Mouse (Mus musculus): ENCODE measurements around the gene Vsx1. TPM values are rescaled to one million over a fixed set of nuclear protein-coding genes. Genes with fewer than 3 reads are reported as not detected.

Vsx1 gene
- polyA plus RNA-seq, 1 experiment from 2014 or later: not detected

GRCm38 (mm10) chr2:150654814-150655213, 34.3 kb downstream of the Vsx1 start:
- H3K4me1 ChIP-seq (replicated peaks; ENCODE audit: control insufficient read depth, insufficient read depth): no peaks in the 10 kb centered on the region
- no peak for ATAC-seq (ENCODE audit: low FRiP score, low TSS enrichment)
- TF ChIP-seq CTCF (IDR thresholded peaks at IDR 0.05; ENCODE audit: low read depth): no peak
- TF ChIP-seq EP300 (optimal IDR thresholded peaks at IDR 0.05): no peak
- H3K4me2 ChIP-seq (replicated peaks; ENCODE audit: low read depth): no peak overlapping the region
- DNase-seq (ENCODE audit: low spot score): no peak
- H3K9ac ChIP-seq (ENCODE audit: low read length): no peak overlapping the region
- WGBS: 77% methylated on average over 2 of the region's 2 CpGs
- H3K36me3 ChIP-seq (ENCODE audit: control insufficient read depth, insufficient read depth, low read length): peaks cover 4% of the 10 kb centered on the region; the same call in 1 of the 2 replicates
- no peaks in the 10 kb centered on the region for H3K27me3 ChIP-seq (ENCODE audit: control insufficient read depth, insufficient read depth, low read length)
- no peak overlapping the region for H3K4me3 ChIP-seq (ENCODE audit: low read depth, low read length)
- H3K9me3 ChIP-seq (ENCODE audit: control insufficient read depth, low read length): no peaks in the 10 kb centered on the region
- H3K27ac ChIP-seq (replicated peaks): no peak overlapping the region

- no peak for TF ChIP-seq CTCF (IDR thresholded peaks at IDR 0.05; ENCODE audit: low read depth)
- TF ChIP-seq EP300 (optimal IDR thresholded peaks at IDR 0.05): no peak
- ATAC-seq (ENCODE audit: low FRiP score, low TSS enrichment): peak; percentile 16; the same call in 1 of the 2 replicates
- no peaks in the 10 kb centered on the region for H3K9me3 ChIP-seq (ENCODE audit: control insufficient read depth, low read length)
- 32% methylated on average over 9 of the region's 9 CpGs for WGBS
- no peaks in the 10 kb centered on the region for H3K27me3 ChIP-seq (ENCODE audit: control insufficient read depth, insufficient read depth, low read length)
- H3K27ac ChIP-seq (replicated peaks): peak overlapping the region; percentile 30; the same call in 1 of the 2 replicates
- no peak overlapping the region for H3K9ac ChIP-seq (ENCODE audit: low read length)
- H3K4me2 ChIP-seq (replicated peaks; ENCODE audit: low read depth): no peak overlapping the region
- H3K4me3 ChIP-seq (ENCODE audit: low read depth, low read length): no peak overlapping the region
- DNase-seq (ENCODE audit: low spot score): no peak
- H3K36me3 ChIP-seq (ENCODE audit: control insufficient read depth, insufficient read depth, low read length): no peaks in the 10 kb centered on the region
- H3K4me1 ChIP-seq (replicated peaks; ENCODE audit: control insufficient read depth, insufficient read depth): no peaks in the 10 kb centered on the region
Measured at GRCm38 (mm10) chr2:150651366-150651765, 37.8 kb downstream of the Vsx1 start.

- DNase-seq (ENCODE audit: low spot score) (no peak), ATAC-seq (ENCODE audit: low FRiP score, low TSS enrichment) (peak; percentile 21; the same call in 1 of the 2 replicates)
- TF ChIP-seq EP300 (optimal IDR thresholded peaks at IDR 0.05): no peak
- TF ChIP-seq CTCF (IDR thresholded peaks at IDR 0.05; ENCODE audit: low read depth): no peak
- Histone ChIP-seq H3K27me3 (ENCODE audit: control insufficient read depth, insufficient read depth, low read length) (no peaks in the 10 kb centered on the region), H3K9ac (ENCODE audit: low read length) (no peak overlapping the region), H3K36me3 (ENCODE audit: control insufficient read depth, insufficient read depth, low read length) (no peaks in the 10 kb centered on the region), H3K4me2 (replicated peaks; ENCODE audit: low read depth) (no peak overlapping the region), H3K4me3 (ENCODE audit: low read depth, low read length) (no peak overlapping the region), H3K9me3 (ENCODE audit: control insufficient read depth, low read length) (no peaks in the 10 kb centered on the region), H3K4me1 (replicated peaks; ENCODE audit: control insufficient read depth, insufficient read depth) (no peaks in the 10 kb centered on the region), H3K27ac (replicated peaks) (0 out of 2 replicates have a peak overlapping the region, but pooled peaks have one; percentile 30)
- 25% methylated on average over 7 of the region's 7 CpGs for WGBS
Measured at GRCm38 (mm10) chr2:150650511-150651074, 38.6 kb downstream of the Vsx1 start.

GRCm38 (mm10) chr2:150648300-150648895, 40.8 kb downstream of the Vsx1 start:
- H3K4me3 ChIP-seq (ENCODE audit: low read depth, low read length): no peak overlapping the region
- no peak overlapping the region for H3K9ac ChIP-seq (ENCODE audit: low read length)

GRCm38 (mm10) chr2:150647681-150648299, 41.4 kb downstream of the Vsx1 start:
- Histone ChIP-seq H3K4me3 (ENCODE audit: low read depth, low read length) (no peak overlapping the region), H3K9ac (ENCODE audit: low read length) (no peak overlapping the region), H3K36me3 (ENCODE audit: control insufficient read depth, insufficient read depth, low read length) (no peaks in the 10 kb centered on the region), H3K4me2 (replicated peaks; ENCODE audit: low read depth) (no peak overlapping the region), H3K4me1 (replicated peaks; ENCODE audit: control insufficient read depth, insufficient read depth) (no peaks in the 10 kb centered on the region), H3K27me3 (ENCODE audit: control insufficient read depth, insufficient read depth, low read length) (no peaks in the 10 kb centered on the region), H3K9me3 (ENCODE audit: control insufficient read depth, low read length) (no peaks in the 10 kb centered on the region), H3K27ac (replicated peaks) (no peak overlapping the region)
- no peak for ATAC-seq (ENCODE audit: low FRiP score, low TSS enrichment)
- TF ChIP-seq CTCF (IDR thresholded peaks at IDR 0.05; ENCODE audit: low read depth) (no peak), EP300 (optimal IDR thresholded peaks at IDR 0.05) (no peak)
- 73% methylated on average over 14 of the region's 14 CpGs for WGBS
- DNase-seq (ENCODE audit: low spot score): no peak

More at GRCm38 (mm10) chr2:150648300-150648895, 40.8 kb downstream of the Vsx1 start:
- no peaks in the 10 kb centered on the region for H3K27me3 ChIP-seq (ENCODE audit: control insufficient read depth, insufficient read depth, low read length)
- H3K27ac ChIP-seq (replicated peaks): 0 out of 2 replicates have a peak overlapping the region, but pooled peaks have one; percentile 40
- no peaks in the 10 kb centered on the region for H3K36me3 ChIP-seq (ENCODE audit: control insufficient read depth, insufficient read depth, low read length)
- DNase-seq (ENCODE audit: low spot score) (no peak), ATAC-seq (ENCODE audit: low FRiP score, low TSS enrichment) (no peak)
- H3K9me3 ChIP-seq (ENCODE audit: control insufficient read depth, low read length): no peaks in the 10 kb centered on the region
- no peak overlapping the region for H3K4me2 ChIP-seq (replicated peaks; ENCODE audit: low read depth)
- 61% methylated on average over 13 of the region's 13 CpGs for WGBS
- H3K4me1 ChIP-seq (replicated peaks; ENCODE audit: control insufficient read depth, insufficient read depth): no peaks in the 10 kb centered on the region
- TF ChIP-seq CTCF (IDR thresholded peaks at IDR 0.05; ENCODE audit: low read depth) (no peak), EP300 (optimal IDR thresholded peaks at IDR 0.05) (no peak)
